In genomic region chr4:144718288-144718687, GRCm38 (mm10) we compare ENCODE assay signal across 23 mouse cellular contexts. TPM values are rescaled to one million over a fixed set of nuclear protein-coding genes. Genes with fewer than 3 reads are reported as not detected.
DNase-seq lines count a peak whose midpoint lies in the region; ATAC-seq and TF ChIP-seq lines count a peak whose summit lies in the region.
"Had no signal": no experiment of that assay in that cellular context is flagged by ENCODE, and none has a peak within 500 bp of the region (broad histone marks: within the 10 kb centered on the region; RNA-seq: fewer than 3 reads in every experiment).

No protein-coding gene starts in this region.

- TF ChIP-seq EP300 in stomach, postnatal 0 days (optimal IDR thresholded peaks at IDR 0.05): no peak

- H3K9ac ChIP-seq in embryonic facial prominence, embryonic 12.5 days: no peak overlapping the region
- H3K9ac ChIP-seq in intestine, embryonic 14.5 days (ENCODE audit: low read length): no peak overlapping the region
- no peak overlapping the region for H3K9ac ChIP-seq in intestine, embryonic 16.5 days (ENCODE audit: low read depth, low read length)
- H3K9ac ChIP-seq in midbrain, embryonic 14.5 days (replicated peaks; ENCODE audit: low read length): no peak overlapping the region
- no peak overlapping the region for H3K9ac ChIP-seq in midbrain, embryonic 13.5 days (replicated peaks)
- no peak overlapping the region for H3K9ac ChIP-seq in stomach, postnatal 0 days (ENCODE audit: low read length)
- H3K9ac ChIP-seq: embryonic facial prominence, embryonic 13.5 days; forebrain, embryonic 13.5 days; heart, embryonic 13.5 days; hindbrain, embryonic 13.5 days had no signal

- 95% methylated on average over 1 of the region's 1 CpGs for WGBS in embryonic facial prominence, embryonic 12.5 days
- WGBS in embryonic facial prominence, embryonic 10.5 days: 88% methylated on average over 1 of the region's 1 CpGs
- 92% methylated on average over 1 of the region's 1 CpGs for whole genome bisulfite sequencing in intestine, embryonic 14.5 days
- WGBS in intestine, embryonic 16.5 days: 71% methylated on average over 1 of the region's 1 CpGs
- WGBS in midbrain, embryonic 14.5 days: 77% methylated on average over 1 of the region's 1 CpGs
- 71% methylated on average over 1 of the region's 1 CpGs for WGBS in midbrain, embryonic 13.5 days
- WGBS in stomach, postnatal 0 days: 67% methylated on average over 1 of the region's 1 CpGs

- no peak overlapping the region for H3K4me3 ChIP-seq in embryonic facial prominence, embryonic 12.5 days
- no peak overlapping the region for H3K4me3 ChIP-seq in embryonic facial prominence, embryonic 10.5 days
- no peak overlapping the region for H3K4me3 ChIP-seq in intestine, embryonic 14.5 days (ENCODE audit: low read depth, low read length)
- H3K4me3 ChIP-seq in intestine, embryonic 16.5 days (ENCODE audit: low read length): no peak overlapping the region
- no peak overlapping the region for H3K4me3 ChIP-seq in midbrain, embryonic 14.5 days (replicated peaks; ENCODE audit: low read depth, low read length)
- H3K4me3 ChIP-seq in midbrain, embryonic 13.5 days (replicated peaks): no peak overlapping the region
- H3K4me3 ChIP-seq in stomach, postnatal 0 days (ENCODE audit: low read depth, low read length): no peak overlapping the region
- H3K4me3 ChIP-seq: embryonic facial prominence, embryonic 13.5 days; forebrain, embryonic 13.5 days; gastrocnemius, adult 2 months; heart, embryonic 13.5 days; hindbrain, embryonic 13.5 days had no signal

- TF ChIP-seq CTCF in stomach, postnatal 0 days (IDR thresholded peaks at IDR 0.05; ENCODE audit: low read depth): no peak

- H3K9me3 ChIP-seq in embryonic facial prominence, embryonic 12.5 days: 0 out of 2 replicates have a peak, but pooled peaks cover 7% of the 10 kb centered on the region
- peaks cover 24% of the 10 kb centered on the region; the same call in 1 of the 2 replicates for H3K9me3 ChIP-seq in embryonic facial prominence, embryonic 10.5 days
- no peaks in the 10 kb centered on the region for H3K9me3 ChIP-seq in intestine, embryonic 14.5 days (ENCODE audit: control insufficient read depth, low read length)
- no peaks in the 10 kb centered on the region for H3K9me3 ChIP-seq in intestine, embryonic 16.5 days (ENCODE audit: control insufficient read depth, low read length)
- H3K9me3 ChIP-seq in midbrain, embryonic 14.5 days (ENCODE audit: control insufficient read depth, low read length): peaks cover 15% of the 10 kb centered on the region
- H3K9me3 ChIP-seq in midbrain, embryonic 13.5 days: peaks cover 26% of the 10 kb centered on the region
- H3K9me3 ChIP-seq in stomach, postnatal 0 days (ENCODE audit: control insufficient read depth, low read length): no peaks in the 10 kb centered on the region

- no peak overlapping the region for H3K4me2 ChIP-seq in embryonic facial prominence, embryonic 12.5 days (replicated peaks)
- no peak overlapping the region for H3K4me2 ChIP-seq in intestine, embryonic 14.5 days (ENCODE audit: low read length)
- no peak overlapping the region for H3K4me2 ChIP-seq in intestine, embryonic 16.5 days (ENCODE audit: low read depth, low read length)
- no peak overlapping the region for H3K4me2 ChIP-seq in midbrain, embryonic 14.5 days (ENCODE audit: low read length)
- no peak overlapping the region for H3K4me2 ChIP-seq in midbrain, embryonic 13.5 days (replicated peaks)
- no peak overlapping the region for H3K4me2 ChIP-seq in stomach, postnatal 0 days (replicated peaks; ENCODE audit: low read depth)
- H3K4me2 ChIP-seq: embryonic facial prominence, embryonic 13.5 days; forebrain, embryonic 13.5 days; heart, embryonic 13.5 days; hindbrain, embryonic 13.5 days had no signal

- no peak overlapping the region for H3K27ac ChIP-seq in embryonic facial prominence, embryonic 12.5 days
- H3K27ac ChIP-seq in embryonic facial prominence, embryonic 10.5 days (replicated peaks): no peak overlapping the region
- no peak overlapping the region for H3K27ac ChIP-seq in intestine, embryonic 14.5 days (ENCODE audit: low read depth)
- no peak overlapping the region for H3K27ac ChIP-seq in intestine, embryonic 16.5 days (ENCODE audit: low read length)
- H3K27ac ChIP-seq in midbrain, embryonic 14.5 days (replicated peaks; ENCODE audit: low read depth, low read length): no peak overlapping the region
- H3K27ac ChIP-seq in midbrain, embryonic 13.5 days: no peak overlapping the region
- no peak overlapping the region for H3K27ac ChIP-seq in stomach, postnatal 0 days (replicated peaks)
- H3K27ac ChIP-seq: embryonic facial prominence, embryonic 13.5 days; forebrain, embryonic 13.5 days; gastrocnemius, adult 2 months; heart, embryonic 13.5 days; hindbrain, embryonic 13.5 days had no signal

- no peak for DNase-seq in embryonic facial prominence, embryonic 10.5 days (ENCODE audit: low spot score)
- no peak for DNase-seq in intestine, embryonic 14.5 days (ENCODE audit: low spot score)
- no peak for DNase-seq in midbrain, embryonic 14.5 days
- DNase-seq in stomach, postnatal 0 days (ENCODE audit: low spot score): no peak
- DNase-seq: adrenal gland, adult 8-10 months; adrenal gland, postnatal 36 days; B cell, adult 2 months; cerebellum, adult 2 months; cerebellum, postnatal 14 days; embryo, embryonic 11 days; gastrocnemius, adult 2 months; gastrocnemius, postnatal 25 days; heart, postnatal 10 days; heart, postnatal 4 days had no signal

- 0 out of 2 replicates have a peak, but pooled peaks have one; percentile 47 for ATAC-seq in embryonic facial prominence, embryonic 12.5 days (ENCODE audit: insufficient number of reproducible peaks, insufficient read depth, low FRiP score, low TSS enrichment)
- ATAC-seq in intestine, embryonic 14.5 days (replicated peaks; ENCODE audit: low FRiP score, low TSS enrichment, low read depth): 0 out of 2 replicates have a peak, but pooled peaks have one; percentile 27
- no peak for ATAC-seq in intestine, embryonic 16.5 days
- peak; percentile 34; the same call in 1 of the 2 replicates for ATAC-seq in midbrain, embryonic 14.5 days (ENCODE audit: low FRiP score, low TSS enrichment)
- ATAC-seq in midbrain, embryonic 13.5 days: no peak
- ATAC-seq in stomach, postnatal 0 days (ENCODE audit: low FRiP score, low TSS enrichment): peak; percentile 54; the same call in 1 of the 2 replicates
- ATAC-seq: CD4-positive, CD25-positive, alpha-beta regulatory T cell, adult 4 months; forebrain, embryonic 13.5 days had no signal

- H3K36me3 ChIP-seq in embryonic facial prominence, embryonic 12.5 days: no peaks in the 10 kb centered on the region
- no peaks in the 10 kb centered on the region for H3K36me3 ChIP-seq in embryonic facial prominence, embryonic 10.5 days (replicated peaks)
- no peaks in the 10 kb centered on the region for H3K36me3 ChIP-seq in intestine, embryonic 14.5 days (ENCODE audit: control insufficient read depth, insufficient read depth, low read length)
- no peaks in the 10 kb centered on the region for H3K36me3 ChIP-seq in intestine, embryonic 16.5 days (ENCODE audit: control insufficient read depth, insufficient read depth, low read length)
- H3K36me3 ChIP-seq in midbrain, embryonic 14.5 days (ENCODE audit: control insufficient read depth, insufficient read depth, low read length): no peaks in the 10 kb centered on the region
- no peaks in the 10 kb centered on the region for H3K36me3 ChIP-seq in midbrain, embryonic 13.5 days
- H3K36me3 ChIP-seq in stomach, postnatal 0 days (ENCODE audit: control insufficient read depth, insufficient read depth, low read length): no peaks in the 10 kb centered on the region
- H3K36me3 ChIP-seq: embryonic facial prominence, embryonic 13.5 days; G1E; heart, embryonic 13.5 days; hindbrain, embryonic 13.5 days had no signal

- H3K27me3 ChIP-seq in embryonic facial prominence, embryonic 12.5 days: no peaks in the 10 kb centered on the region
- no peaks in the 10 kb centered on the region for H3K27me3 ChIP-seq in embryonic facial prominence, embryonic 10.5 days (replicated peaks; ENCODE audit: low read depth, poor library complexity, severe bottlenecking)
- H3K27me3 ChIP-seq in intestine, embryonic 14.5 days (replicated peaks; ENCODE audit: control insufficient read depth, insufficient read depth, low read length): no peaks in the 10 kb centered on the region
- no peaks in the 10 kb centered on the region for H3K27me3 ChIP-seq in intestine, embryonic 16.5 days (replicated peaks; ENCODE audit: control insufficient read depth, insufficient read depth, low read length)
- H3K27me3 ChIP-seq in midbrain, embryonic 14.5 days (ENCODE audit: control insufficient read depth, insufficient read depth, low read length): no peaks in the 10 kb centered on the region
- H3K27me3 ChIP-seq in midbrain, embryonic 13.5 days: no peaks in the 10 kb centered on the region
- no peaks in the 10 kb centered on the region for H3K27me3 ChIP-seq in stomach, postnatal 0 days (ENCODE audit: control insufficient read depth, insufficient read depth, low read length)
- H3K27me3 ChIP-seq: embryonic facial prominence, embryonic 13.5 days; forebrain, embryonic 13.5 days; heart, embryonic 13.5 days; hindbrain, embryonic 13.5 days had no signal

- H3K4me1 ChIP-seq in embryonic facial prominence, embryonic 12.5 days: no peaks in the 10 kb centered on the region
- H3K4me1 ChIP-seq in embryonic facial prominence, embryonic 10.5 days: no peaks in the 10 kb centered on the region
- no peaks in the 10 kb centered on the region for H3K4me1 ChIP-seq in intestine, embryonic 14.5 days (replicated peaks; ENCODE audit: control insufficient read depth, insufficient read depth, low read length)
- no peaks in the 10 kb centered on the region for H3K4me1 ChIP-seq in intestine, embryonic 16.5 days (ENCODE audit: control insufficient read depth, insufficient read depth, low read length)
- no peaks in the 10 kb centered on the region for H3K4me1 ChIP-seq in midbrain, embryonic 14.5 days (ENCODE audit: control insufficient read depth, insufficient read depth, low read length)
- no peaks in the 10 kb centered on the region for H3K4me1 ChIP-seq in midbrain, embryonic 13.5 days (replicated peaks)
- H3K4me1 ChIP-seq in stomach, postnatal 0 days (replicated peaks; ENCODE audit: control insufficient read depth, insufficient read depth): no peaks in the 10 kb centered on the region
- H3K4me1 ChIP-seq: embryonic facial prominence, embryonic 13.5 days; forebrain, embryonic 13.5 days; heart, embryonic 13.5 days; hindbrain, embryonic 13.5 days had no signal

RNA-seq across cellular contexts. Expression of gene Gm13178, which starts 2.9 kb away (rescaled TPM):
- polyA plus RNA-seq in embryonic facial prominence, embryonic 12.5 days (2016; fragmentation: Nextera tagmentation; extraction: Ambion mirVana): not detected in 2 replicates
- not detected in 2 replicates for polyA plus RNA-seq in embryonic facial prominence, embryonic 10.5 days (2016; fragmentation: Nextera tagmentation; extraction: Ambion mirVana)
- not detected in 2 replicates for polyA plus RNA-seq in intestine, embryonic 14.5 days (2014; fragmentation: Nextera tagmentation; extraction: Ambion mirVana)
- polyA plus RNA-seq in intestine, embryonic 16.5 days (2015; fragmentation: Nextera tagmentation; extraction: Ambion mirVana): 0.36 TPM in 1 of 2 replicates, not detected in the other
- not detected in 2 replicates for polyA plus RNA-seq in midbrain, embryonic 14.5 days (2014; fragmentation: Nextera tagmentation; extraction: Ambion mirVana)
- not detected in 2 replicates for polyA plus RNA-seq in midbrain, embryonic 13.5 days (2015; fragmentation: Nextera tagmentation; extraction: Ambion mirVana)
- 0.17 and 0.38 TPM in 2 replicates for polyA plus RNA-seq in stomach, postnatal 0 days (2015; fragmentation: Nextera tagmentation; extraction: Ambion mirVana)
- polyA plus RNA-seq: CD4-positive, CD25-positive, alpha-beta regulatory T cell, adult 4 months; cerebellum, adult 2 months; embryonic facial prominence, embryonic 13.5 days; forebrain, embryonic 13.5 days; G1E; heart, embryonic 13.5 days; hindbrain, embryonic 13.5 days had no signal

RNA-seq across cellular contexts. Expression of gene Gm436, which starts 32.1 kb away (rescaled TPM):
- polyA plus RNA-seq in embryonic facial prominence, embryonic 12.5 days (2016; fragmentation: Nextera tagmentation; extraction: Ambion mirVana): not detected in 2 replicates
- not detected in 2 replicates for polyA plus RNA-seq in embryonic facial prominence, embryonic 10.5 days (2016; fragmentation: Nextera tagmentation; extraction: Ambion mirVana)
- polyA plus RNA-seq in intestine, embryonic 14.5 days (2014; fragmentation: Nextera tagmentation; extraction: Ambion mirVana): not detected in 2 replicates
- not detected in 2 replicates for polyA plus RNA-seq in intestine, embryonic 16.5 days (2015; fragmentation: Nextera tagmentation; extraction: Ambion mirVana)
- polyA plus RNA-seq in midbrain, embryonic 14.5 days (2014; fragmentation: Nextera tagmentation; extraction: Ambion mirVana): not detected in 2 replicates
- not detected in 2 replicates for polyA plus RNA-seq in midbrain, embryonic 13.5 days (2015; fragmentation: Nextera tagmentation; extraction: Ambion mirVana)
- not detected in 2 replicates for polyA plus RNA-seq in stomach, postnatal 0 days (2015; fragmentation: Nextera tagmentation; extraction: Ambion mirVana)
- polyA plus RNA-seq: CD4-positive, CD25-positive, alpha-beta regulatory T cell, adult 4 months; cerebellum, adult 2 months; embryonic facial prominence, embryonic 13.5 days; forebrain, embryonic 13.5 days; G1E; heart, embryonic 13.5 days; hindbrain, embryonic 13.5 days had no signal

Comparison
In these comparisons a context has a peak if more than half of its experiments do, and no peak if none do; other contexts are left out.
1. ATAC-seq: peak in embryonic facial prominence, embryonic 12.5 days (single experiment), intestine, embryonic 14.5 days (single experiment), midbrain, embryonic 14.5 days (single experiment) and stomach, postnatal 0 days (single experiment); none in intestine, embryonic 16.5 days (single experiment) and midbrain, embryonic 13.5 days (single experiment).